Mouse (Mus musculus) splenic B cell, adult 2 months (primary cell): Measurements from ENCODE around the gene Myo10.

Experiments used
- DNase-seq: peaks from one replicate; pipeline ENCODE4 v3.0.0-alpha.2; 2011; ENCODE audit warnings: low read depth, low spot score
- H3K27me3 ChIP-seq: 2 replicates; pipeline ENCODE4 v1.6.1; 2012; ENCODE audit warnings: mild to moderate bottlenecking, low read length, moderate library complexity, mixed read lengths; ENCODE audit not compliant: control insufficient read depth, poor library complexity, insufficient read depth, severe bottlenecking
- H3K36me3 ChIP-seq: 2 replicates; pipeline ENCODE4 v1.6.1; 2012; ENCODE audit warnings: mild to moderate bottlenecking, low read length, moderate library complexity, mixed read lengths; ENCODE audit not compliant: control insufficient read depth, poor library complexity, insufficient read depth, severe bottlenecking

Myo10 gene

GRCm38 (mm10) chr15:25652933-25653332, 30.6 kb downstream of the Myo10 start:
- DNase-seq = no peak

GRCm38 (mm10) chr15:25653680-25654079, 31.4 kb downstream of the Myo10 start:
- Histone ChIP-seq H3K27me3 (no peaks in the 10 kb centered on the region), H3K36me3 (no peaks in the 10 kb centered on the region)
- DNase-seq = no peak

More at GRCm38 (mm10) chr15:25652933-25653332, 30.6 kb downstream of the Myo10 start:
- H3K36me3 ChIP-seq = no peaks in the 10 kb centered on the region
- no peaks in the 10 kb centered on the region for H3K27me3 ChIP-seq

- DNase-seq = no peak
Measured at GRCm38 (mm10) chr15:25662833-25663519, 40.7 kb downstream of the Myo10 start.

GRCm38 (mm10) chr15:25669283-25670247, 47.2 kb downstream of the Myo10 start:
- Histone ChIP-seq H3K27me3 (no peaks in the 10 kb centered on the region), H3K36me3 (no peaks in the 10 kb centered on the region)
- no peak for DNase-seq

More at GRCm38 (mm10) chr15:25662833-25663519, 40.7 kb downstream of the Myo10 start:
- Histone ChIP-seq H3K27me3 (no peaks in the 10 kb centered on the region), H3K36me3 (no peaks in the 10 kb centered on the region)

- H3K27me3 ChIP-seq = no peaks in the 10 kb centered on the region
- no peak for DNase-seq
Measured at GRCm38 (mm10) chr15:25673231-25673980, 51.1 kb downstream of the Myo10 start.

GRCm38 (mm10) chr15:25674099-25674931, 52.0 kb downstream of the Myo10 start:
- no peaks in the 10 kb centered on the region; the same call in 1 of the 2 replicates for H3K36me3 ChIP-seq
- DNase-seq = no peak
- no peaks in the 10 kb centered on the region for H3K27me3 ChIP-seq

More at GRCm38 (mm10) chr15:25673231-25673980, 51.1 kb downstream of the Myo10 start:
- H3K36me3 ChIP-seq = no peaks in the 10 kb centered on the region; the same call in 1 of the 2 replicates

GRCm38 (mm10) chr15:25674932-25675250, 52.6 kb downstream of the Myo10 start:
- DNase-seq = no peak
- H3K27me3 ChIP-seq = no peaks in the 10 kb centered on the region
- H3K36me3 ChIP-seq = no peaks in the 10 kb centered on the region; the same call in 1 of the 2 replicates

- no peaks in the 10 kb centered on the region; the same call in 1 of the 2 replicates for H3K36me3 ChIP-seq
- no peak for DNase-seq
- H3K27me3 ChIP-seq = no peaks in the 10 kb centered on the region
Measured at GRCm38 (mm10) chr15:25675359-25675758, 53.0 kb downstream of the Myo10 start.

GRCm38 (mm10) chr15:25676056-25676785, 53.9 kb downstream of the Myo10 start:
- no peaks in the 10 kb centered on the region; the same call in 1 of the 2 replicates for H3K36me3 ChIP-seq
- H3K27me3 ChIP-seq = no peaks in the 10 kb centered on the region
- DNase-seq = no peak

- no peaks in the 10 kb centered on the region for H3K27me3 ChIP-seq
- DNase-seq = no peak
- H3K36me3 ChIP-seq = no peaks in the 10 kb centered on the region; the same call in 1 of the 2 replicates
Measured at GRCm38 (mm10) chr15:25679081-25679480, 56.8 kb downstream of the Myo10 start.

GRCm38 (mm10) chr15:25679616-25680015, 57.3 kb downstream of the Myo10 start:
- no peaks in the 10 kb centered on the region; the same call in 1 of the 2 replicates for H3K36me3 ChIP-seq
- DNase-seq = no peak
- H3K27me3 ChIP-seq = no peaks in the 10 kb centered on the region

GRCm38 (mm10) chr15:25680269-25680818, 58.0 kb downstream of the Myo10 start:
- Histone ChIP-seq H3K36me3 (no peaks in the 10 kb centered on the region; the same call in 1 of the 2 replicates), H3K27me3 (no peaks in the 10 kb centered on the region)
- DNase-seq = no peak

GRCm38 (mm10) chr15:25682953-25683507, 60.7 kb downstream of the Myo10 start:
- DNase-seq = no peak
- H3K36me3 ChIP-seq = no peaks in the 10 kb centered on the region

More at GRCm38 (mm10) chr15:25682953-25683507, 60.7 kb downstream of the Myo10 start:
- H3K27me3 ChIP-seq = no peaks in the 10 kb centered on the region
